Comparison of ENCODE assay signal across 21 mouse cellular contexts in the genomic region with DNA sequence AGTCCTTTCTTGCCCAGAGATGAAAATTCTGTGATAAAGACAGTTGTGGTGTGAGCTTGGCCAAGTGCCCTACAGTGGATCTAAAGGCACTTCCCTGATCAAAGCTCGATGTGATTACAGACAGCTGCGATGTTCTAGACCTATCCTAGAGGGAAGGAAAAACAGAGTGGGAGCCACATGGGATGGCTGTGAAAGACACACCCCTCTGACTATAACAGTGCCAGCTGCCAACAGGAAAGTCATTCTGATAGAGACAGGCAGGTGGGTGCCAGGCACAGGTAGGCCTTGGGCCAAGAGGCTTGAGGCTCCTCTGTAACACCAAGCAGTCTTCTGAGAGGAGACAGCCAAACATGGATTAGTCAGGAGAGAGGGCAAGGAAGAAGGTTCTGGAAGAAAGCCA. TPM values are rescaled to one million over a fixed set of nuclear protein-coding genes. Genes with fewer than 3 reads are reported as not detected.
"Had no signal": no experiment of that assay in that cellular context is flagged by ENCODE, and none has a peak within 500 bp of the region (broad histone marks: within the 10 kb centered on the region; RNA-seq: fewer than 3 reads in every experiment).

No protein-coding gene starts in this region.

- H3K9me3 ChIP-seq: neural tube, embryonic 15.5 days had no signal

- H3K9ac ChIP-seq: lung, embryonic 14.5 days; midbrain, embryonic 12.5 days; neural tube, embryonic 13.5 days; neural tube, embryonic 15.5 days had no signal

- ATAC-seq: midbrain, embryonic 16.5 days had no signal

- H3K27me3 ChIP-seq: midbrain, embryonic 12.5 days; neural tube, embryonic 13.5 days; neural tube, embryonic 15.5 days had no signal

- H3K4me2 ChIP-seq: lung, embryonic 14.5 days; midbrain, embryonic 12.5 days; neural tube, embryonic 13.5 days; neural tube, embryonic 15.5 days had no signal

- H3K36me3 ChIP-seq: midbrain, embryonic 10.5 days; midbrain, embryonic 12.5 days; neural tube, embryonic 13.5 days; neural tube, embryonic 15.5 days had no signal

- H3K4me1 ChIP-seq: midbrain, embryonic 10.5 days; midbrain, embryonic 12.5 days; neural tube, embryonic 13.5 days; neural tube, embryonic 15.5 days had no signal

- DNase-seq: lung, adult 18-20 months; lung, embryonic 14.5 days; lung, postnatal 10 days; lung, postnatal 4 days; midbrain, embryonic 14.5 days; retina, postnatal 1 day; right cerebral cortex, adult 18-20 months; right cerebral cortex, postnatal 25 days; right cerebral cortex, postnatal 4 days; spleen, adult 18-20 months; thymus, adult 2 months; thymus, postnatal 25 days; thymus, postnatal 4 days had no signal

- H3K27ac ChIP-seq: midbrain, embryonic 10.5 days; midbrain, embryonic 12.5 days; neural tube, embryonic 13.5 days; neural tube, embryonic 15.5 days had no signal

- H3K4me3 ChIP-seq: midbrain, embryonic 10.5 days; midbrain, embryonic 12.5 days; myocyte; neural tube, embryonic 13.5 days; neural tube, embryonic 15.5 days had no signal

RNA-seq across cellular contexts. Expression of a gene that starts 12.7 kb away (rescaled TPM):
- polyA plus RNA-seq: lung, embryonic 14.5 days; lung, embryonic 16.5 days; midbrain, embryonic 10.5 days; midbrain, embryonic 12.5 days; midbrain, embryonic 14.5 days; midbrain, embryonic 16.5 days; myocyte; neural tube, embryonic 11.5 days; neural tube, embryonic 13.5 days; neural tube, embryonic 15.5 days had no signal
